Mouse (Mus musculus) ES-Bruce4 (cell line): Measurements from ENCODE around the gene Mmd.

Experiments used
- CTCF ChIP-seq: IDR thresholded peaks from one replicate; pipeline ENCODE4 v1.8.1; 2011; ENCODE audit warnings: low read depth, low read length
- EP300 ChIP-seq: IDR thresholded peaks from 2 replicates; pipeline ENCODE4 v1.6.1; 2011; ENCODE audit warnings: low read depth, low read length; ENCODE audit not compliant: insufficient read depth
- POLR2A ChIP-seq: IDR thresholded peaks from one replicate; pipeline ENCODE4 v1.8.1; 2011; ENCODE audit warnings: low read length; ENCODE audit not compliant: insufficient read depth

- TF ChIP-seq CTCF, result no peak
- no peak for TF ChIP-seq POLR2A
- no peak for TF ChIP-seq EP300
Measured at GRCm38 (mm10) chr11:90200826-90201225, 48.4 kb upstream of the Mmd start.
